Mouse (Mus musculus): Measurements from ENCODE around the gene Ckm. TPM values are rescaled to one million over a fixed set of nuclear protein-coding genes. Genes with fewer than 3 reads are reported as not detected.

Ckm gene
- total and polyA plus RNA-seq, 3 experiments = not detected

- no peak for TF ChIP-seq ZKSCAN1 (IDR thresholded peaks at IDR 0.05; ENCODE audit: low read depth, low read length)
- TF ChIP-seq CHD2 (IDR thresholded peaks at IDR 0.05; ENCODE audit: low read length) = no peak
- no peak for TF ChIP-seq GATA1 (IDR thresholded peaks at IDR 0.05; ENCODE audit: low read depth, low read length)
- TF ChIP-seq E2F4 (IDR thresholded peaks at IDR 0.05; ENCODE audit: borderline replicate concordance, low read depth, low read length) = no peak
- TF ChIP-seq MXI1 (IDR thresholded peaks at IDR 0.05; ENCODE audit: low read depth, low read length) = peak; percentile 99
- peak; percentile 54 to 62; a peak in 2 of 4 replicates for TF ChIP-seq POLR2A (IDR thresholded peaks at IDR 0.05; ENCODE audit: control insufficient read depth in 1 of 2, insufficient read depth in 1 of 2, low read depth in 1 of 2, low read length in 2 of 2, poor library complexity in 1 of 2)
- peak; percentile 73 for TF ChIP-seq NELFE (IDR thresholded peaks at IDR 0.05; ENCODE audit: low read depth, low read length)
- TF ChIP-seq MYC (IDR thresholded peaks at IDR 0.05; ENCODE audit: low read depth, low read length) = peak; percentile 97
- 0 out of 2 replicates have a peak, but pooled peaks have one; percentile 27 for TF ChIP-seq ETS1 (IDR thresholded peaks at IDR 0.05; ENCODE audit: low read depth, low read length)
- TF ChIP-seq TCF12 (IDR thresholded peaks at IDR 0.05; ENCODE audit: low read depth, low read length) = peak; percentile 43
- TF ChIP-seq POLR2AphosphoS2 (IDR thresholded peaks at IDR 0.05; ENCODE audit: low read length) = no peak
- TF ChIP-seq NRF1 (IDR thresholded peaks at IDR 0.05; ENCODE audit: insufficient read depth, low read depth, low read length, poor library complexity, severe bottlenecking) = peak; percentile 58
- TF ChIP-seq HCFC1 (IDR thresholded peaks at IDR 0.05; ENCODE audit: low read depth, low read length) = peak; percentile 84
- no peak for TF ChIP-seq ZMIZ1 (IDR thresholded peaks at IDR 0.05; ENCODE audit: low read depth, low read length)
- TF ChIP-seq CHD1 (IDR thresholded peaks at IDR 0.05; ENCODE audit: low read depth, low read length) = peak; percentile 100
- no peak for TF ChIP-seq SMC3 (IDR thresholded peaks at IDR 0.05; ENCODE audit: low read depth, low read length)
- TF ChIP-seq JUND (IDR thresholded peaks at IDR 0.05; ENCODE audit: low read depth, low read length) = no peak
- TF ChIP-seq MAZ (IDR thresholded peaks at IDR 0.05; ENCODE audit: low read depth, low read length) = peak; percentile 52; the same call in 1 of the 2 replicates
- peak; percentile 95 for TF ChIP-seq MAX (IDR thresholded peaks at IDR 0.05; ENCODE audit: low read length)
- no peak for TF ChIP-seq ZC3H11A (IDR thresholded peaks at IDR 0.05; ENCODE audit: low read depth, low read length)
These were observed 45.2 kb upstream of the Ckm start, which contains the start of the genes Cd3eap and Ppp1r13l (continued) for GRCm38 (mm10) chr7:19359299-19359891.

- peaks cover 0 to 13% of the 10 kb centered on the region in 2 experiments; a peak in 2 of 4 replicates for H3K4me1 ChIP-seq (ENCODE audit: control insufficient read depth in 1 of 2, insufficient read depth in 2 of 2, low read length in 2 of 2)
- TF ChIP-seq MEF2A (IDR thresholded peaks at IDR 0.05; ENCODE audit: extremely low read depth, insufficient replicate concordance, low read depth, low read length, poor library complexity, severe bottlenecking) = no peak
- TF ChIP-seq MAX (IDR thresholded peaks at IDR 0.05; ENCODE audit: low read length) = peak; percentile 78
- no peak for TF ChIP-seq CHD2 (IDR thresholded peaks at IDR 0.05; ENCODE audit: low read length)
- TF ChIP-seq MXI1 (IDR thresholded peaks at IDR 0.05; ENCODE audit: low read depth, low read length) = peak; percentile 92
- 0 out of 2 replicates have a peak, but pooled peaks have one; percentile 25 for TF ChIP-seq MAZ (IDR thresholded peaks at IDR 0.05; ENCODE audit: low read depth, low read length)
- peak; percentile 38 to 54; a peak in 3 of 4 replicates for TF ChIP-seq POLR2A (IDR thresholded peaks at IDR 0.05; ENCODE audit: control insufficient read depth in 1 of 2, insufficient read depth in 1 of 2, low read depth in 1 of 2, low read length in 2 of 2, poor library complexity in 1 of 2)
- no peak for TF ChIP-seq ZC3H11A (IDR thresholded peaks at IDR 0.05; ENCODE audit: low read depth, low read length)
- no peak for TF ChIP-seq UBTF (IDR thresholded peaks at IDR 0.05; ENCODE audit: borderline replicate concordance, insufficient read depth, low read depth, low read length)
- no peak for TF ChIP-seq ZKSCAN1 (IDR thresholded peaks at IDR 0.05; ENCODE audit: low read depth, low read length)
- TF ChIP-seq KAT2A (conservative IDR thresholded peaks at IDR 0.05; ENCODE audit: low read depth, low read length) = peak; percentile 81
- no peak for TF ChIP-seq MYB (IDR thresholded peaks at IDR 0.05; ENCODE audit: low read depth, low read length)
- TF ChIP-seq NELFE (IDR thresholded peaks at IDR 0.05; ENCODE audit: low read depth, low read length) = peak; percentile 71
- TF ChIP-seq GATA1 (IDR thresholded peaks at IDR 0.05; ENCODE audit: low read depth, low read length) = no peak
- TF ChIP-seq ETS1 (IDR thresholded peaks at IDR 0.05; ENCODE audit: low read depth, low read length) = no peak
- no peak for TF ChIP-seq MYC (IDR thresholded peaks at IDR 0.05; ENCODE audit: low read depth, low read length)
- no peak for TF ChIP-seq MAFK (IDR thresholded peaks at IDR 0.05; ENCODE audit: borderline replicate concordance, low read depth, low read length)
- TF ChIP-seq ELF1 (IDR thresholded peaks at IDR 0.05; ENCODE audit: low read depth, low read length) = no peak; the same call in 1 of the 2 replicates
- no peak for TF ChIP-seq SMC3 (IDR thresholded peaks at IDR 0.05; ENCODE audit: low read depth, low read length)
- TF ChIP-seq E2F4 (IDR thresholded peaks at IDR 0.05; ENCODE audit: borderline replicate concordance, low read depth, low read length) = peak; percentile 97
- no peak for TF ChIP-seq TAL1 (IDR thresholded peaks at IDR 0.05; ENCODE audit: low read length)
- no peak for TF ChIP-seq JUND (IDR thresholded peaks at IDR 0.05; ENCODE audit: low read depth, low read length)
- TF ChIP-seq ZNF384 (IDR thresholded peaks at IDR 0.05; ENCODE audit: low read depth, low read length) = no peak
- TF ChIP-seq EP300 (IDR thresholded peaks at IDR 0.05; ENCODE audit: low read depth in 1 of 2, low read length in 2 of 2) = no peak
These were observed 44.5 kb upstream of the Ckm start for GRCm38 (mm10) chr7:19359892-19360641.

More at GRCm38 (mm10) chr7:19359892-19360641, 44.5 kb upstream of the Ckm start:
- peak; percentile 94 for DNase-seq (ENCODE audit: low read depth, low spot score)
- 0 out of 4 replicates have a peak, but pooled peaks cover 0 to 2% of the 10 kb centered on the region in 2 experiments for H3K36me3 ChIP-seq (ENCODE audit: control insufficient read depth in 1 of 2, insufficient read depth in 2 of 2, low read length in 2 of 2)
- peaks cover 10% of the 10 kb centered on the region for H3K79me2 ChIP-seq (ENCODE audit: control insufficient read depth, insufficient read depth, low read length, poor library complexity)
- H3K27me3 ChIP-seq (ENCODE audit: control insufficient read depth in 1 of 2, insufficient read depth in 2 of 2, low read length in 2 of 2) = no peaks in the 10 kb centered on the region
- H3K9ac ChIP-seq (ENCODE audit: control insufficient read depth, low read depth, low read length, poor library complexity, severe bottlenecking) = peak overlapping the region; percentile 75
- H3K9me3 ChIP-seq (replicated peaks; ENCODE audit: insufficient read depth, low read length) = no peaks in the 10 kb centered on the region
- peak overlapping the region; percentile 58 to 66 for H3K4me3 ChIP-seq (ENCODE audit: control insufficient read depth in 1 of 2, insufficient read depth in 1 of 2, low read depth in 2 of 2, low read length in 2 of 2)
- peak overlapping the region; percentile 75 for H3K27ac ChIP-seq (ENCODE audit: control insufficient read depth, low read depth, low read length)
